Mouse (Mus musculus) small intestine, adult 2 months (tissue): ENCODE results near the gene Tmtc1.

ENCODE experiments used
- CTCF ChIP-seq: fragments of 200-500 bp; IDR thresholded peaks from 2 replicates; pipeline ENCODE4 v1.5.1; 2012; ENCODE audit warnings: low read depth, mild to moderate bottlenecking, control low read depth, inconsistent platforms, low read length, moderate library complexity, mixed read lengths; ENCODE audit not compliant: insufficient replicate concordance, insufficient read length; ENCODE audit errors: extremely low read depth
- POLR2A ChIP-seq: fragments of 200-500 bp; IDR thresholded peaks from 2 replicates; pipeline ENCODE4 v1.6.1; 2012; ENCODE audit warnings: low read depth, mild to moderate bottlenecking, control low read depth, inconsistent platforms, low read length, moderate library complexity

- TF ChIP-seq CTCF: no peak
- no peak for TF ChIP-seq POLR2A
These were observed 232.8 kb downstream of the Tmtc1 start for GRCm38 (mm10) chr6:148211391-148211876.
